Mouse (Mus musculus) hindlimb bud, embryonic 11.5 days (tissue): ENCODE measurements around the gene Dnajc12.
"Not testable (repeated sequence)": the region's sequence is repeated elsewhere in the genome, so short reads cannot be mapped to it uniquely, and the experiment has no call there.

ENCODE experiments used
- DNase-seq: peaks from one replicate; pipeline ENCODE4 v3.0.0-alpha.2; 2012; ENCODE audit warnings: low read depth, low spot score; ENCODE audit errors: extremely low spot score

Gene Dnajc12

GRCm38 (mm10) chr10:63429380-63429779, 47.1 kb downstream of the Dnajc12 start:
- DNase-seq, result peak; percentile 91

GRCm38 (mm10) chr10:63429785-63430305, 47.6 kb downstream of the Dnajc12 start, which contains the start of gene Ctnna3:
Gene Ctnna3 (plus strand): TSS chr10:63430098.
- peak; percentile 83 for DNase-seq

GRCm38 (mm10) chr10:63431221-63431736, 49.0 kb downstream of the Dnajc12 start:
- no peak for DNase-seq

GRCm38 (mm10) chr10:63432099-63432498, 49.9 kb downstream of the Dnajc12 start:
- no peak for DNase-seq

- no peak for DNase-seq
Measured at GRCm38 (mm10) chr10:63432887-63433286, 50.6 kb downstream of the Dnajc12 start.

- DNase-seq, result no peak
Measured at GRCm38 (mm10) chr10:63438736-63439262, 56.6 kb downstream of the Dnajc12 start.

GRCm38 (mm10) chr10:63439694-63440228, 57.5 kb downstream of the Dnajc12 start:
- DNase-seq, result no peak

- not testable (repeated sequence) for DNase-seq
Measured at GRCm38 (mm10) chr10:63444602-63445387, 62.6 kb downstream of the Dnajc12 start.

- DNase-seq, result no peak
Measured at GRCm38 (mm10) chr10:63453926-63454325, 71.7 kb downstream of the Dnajc12 start.

- DNase-seq, result no peak
Measured at GRCm38 (mm10) chr10:63455110-63455878, 73.1 kb downstream of the Dnajc12 start.

GRCm38 (mm10) chr10:63457292-63458128, 75.3 kb downstream of the Dnajc12 start:
- no peak for DNase-seq
